ENCODE assay signal across 8 mouse cellular contexts in the genomic region with DNA sequence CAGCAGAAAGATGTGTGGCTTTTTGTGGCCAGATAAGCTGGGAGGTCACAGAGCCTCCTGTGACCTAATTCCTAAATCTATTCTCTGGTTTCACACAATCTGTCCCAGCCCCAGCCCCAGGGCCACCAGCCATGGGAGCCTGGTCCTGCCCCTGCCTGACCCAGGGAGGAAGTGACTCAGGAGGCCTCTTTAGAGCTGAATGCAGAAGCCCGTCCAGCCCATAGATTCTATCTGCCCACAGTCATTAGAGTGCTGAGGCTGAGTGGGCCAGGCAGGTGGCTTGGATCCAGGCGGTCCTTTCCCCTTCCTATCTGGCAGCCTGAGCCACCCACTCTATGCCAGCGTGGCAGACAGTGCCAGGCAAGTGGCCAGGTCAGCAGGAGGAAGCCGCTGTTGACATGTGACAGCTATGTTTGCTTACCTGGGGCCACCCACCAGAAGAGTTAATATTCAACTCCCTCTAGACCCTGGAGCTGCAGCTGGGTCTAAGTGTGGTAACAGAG. TPM values are rescaled to one million over a fixed set of nuclear protein-coding genes. Genes with fewer than 3 reads are reported as not detected.
A peak's percentile ranks its signal among the peaks of the same experiment; 100 is the strongest.
DNase-seq lines count a peak whose midpoint lies in the region; ATAC-seq and TF ChIP-seq lines count a peak whose summit lies in the region.

No protein-coding gene starts in this region.

- peak overlapping the region; percentile 13; the same call in 1 of the 2 replicates for H3K4me3 ChIP-seq in ES-Bruce4 (ENCODE audit: low read depth, low read length)
- H3K4me3 ChIP-seq in heart, postnatal 0 days (ENCODE audit: low read depth, low read length): no peak overlapping the region
- no peak overlapping the region for H3K4me3 ChIP-seq in liver, embryonic 12.5 days

- peak; percentile 75 for ATAC-seq in heart, postnatal 0 days (ENCODE audit: insufficient read depth, low read depth)
- peak; percentile 57 for ATAC-seq in liver, embryonic 12.5 days
- no peak for ATAC-seq in frontal cortex, adult (ENCODE audit: low TSS enrichment)

- 31% methylated on average over 4 of the region's 4 CpGs for WGBS in heart, postnatal 0 days
- 44% methylated on average over 4 of the region's 4 CpGs for WGBS in liver, embryonic 12.5 days (ENCODE audit: insufficient replicate concordance)

- DNase-seq in brain, embryonic 14.5 days (ENCODE audit: low read depth): peak; percentile 13
- DNase-seq in heart, postnatal 0 days (ENCODE audit: low spot score): peak; percentile 33
- peak; percentile 30 for DNase-seq in retina, embryonic 14.5 days (ENCODE audit: low spot score)
- DNase-seq in B cell, adult 2 months: no peak
- DNase-seq in spleen, adult 12 weeks (ENCODE audit: low spot score): no peak

- no peak for TF ChIP-seq EP300 in ES-Bruce4 (IDR thresholded peaks at IDR 0.05; ENCODE audit: insufficient read depth, low read depth, low read length)
- TF ChIP-seq EP300 in heart, postnatal 0 days (IDR thresholded peaks at IDR 0.05; ENCODE audit: low read depth): no peak

- no peak for TF ChIP-seq CTCF in ES-Bruce4 (IDR thresholded peaks at IDR 0.05; ENCODE audit: low read depth, low read length)
- no peak for TF ChIP-seq CTCF in brain, embryonic 14.5 days (IDR thresholded peaks at IDR 0.05; ENCODE audit: borderline replicate concordance, extremely low read depth, insufficient read depth, insufficient read length)
- no peak for TF ChIP-seq CTCF in heart, postnatal 0 days (IDR thresholded peaks at IDR 0.05; ENCODE audit: low read depth)

- H3K27ac ChIP-seq in ES-Bruce4 (ENCODE audit: insufficient read depth, low read length): no peak overlapping the region
- peak overlapping the region; percentile 41; the same call in 1 of the 2 replicates for H3K27ac ChIP-seq in heart, postnatal 0 days (ENCODE audit: low read depth)
- H3K27ac ChIP-seq in liver, embryonic 12.5 days: peak overlapping the region; percentile 71

- 0 out of 2 replicates have a peak overlapping the region, but pooled peaks have one; percentile 6 for H3K9ac ChIP-seq in ES-Bruce4 (ENCODE audit: low read depth, poor library complexity, severe bottlenecking)
- no peak overlapping the region for H3K9ac ChIP-seq in heart, postnatal 0 days (replicated peaks; ENCODE audit: low read depth, low read length)
- H3K9ac ChIP-seq in liver, embryonic 12.5 days: peak overlapping the region; percentile 9; the same call in 1 of the 2 replicates

- no peaks in the 10 kb centered on the region for H3K9me3 ChIP-seq in ES-Bruce4 (replicated peaks; ENCODE audit: control insufficient read depth, insufficient read depth, low read length, poor library complexity, severe bottlenecking)
- H3K9me3 ChIP-seq in heart, postnatal 0 days (replicated peaks; ENCODE audit: control insufficient read depth, low read length): no peaks in the 10 kb centered on the region
- H3K9me3 ChIP-seq in liver, embryonic 12.5 days (replicated peaks): no peaks in the 10 kb centered on the region

- TF ChIP-seq POLR2A in ES-Bruce4 (IDR thresholded peaks at IDR 0.05; ENCODE audit: insufficient read depth, low read length): no peak
- no peak for TF ChIP-seq POLR2A in brain, embryonic 14.5 days (IDR thresholded peaks at IDR 0.05; ENCODE audit: borderline replicate concordance, extremely low read depth, insufficient read depth, insufficient read length, poor library complexity, severe bottlenecking)

- no peaks in the 10 kb centered on the region for H3K27me3 ChIP-seq in ES-Bruce4 (ENCODE audit: control insufficient read depth, insufficient read depth, low read length, poor library complexity, severe bottlenecking)
- H3K27me3 ChIP-seq in heart, postnatal 0 days (ENCODE audit: control insufficient read depth, insufficient read depth, low read length): no peaks in the 10 kb centered on the region
- no peaks in the 10 kb centered on the region for H3K27me3 ChIP-seq in liver, embryonic 12.5 days (replicated peaks)

- peaks cover 4% of the 10 kb centered on the region for H3K4me1 ChIP-seq in ES-Bruce4 (ENCODE audit: control insufficient read depth, insufficient read depth, low read length)
- H3K4me1 ChIP-seq in heart, postnatal 0 days (ENCODE audit: control insufficient read depth, insufficient read depth): peaks cover 7% of the 10 kb centered on the region; the same call in 1 of the 2 replicates
- H3K4me1 ChIP-seq in liver, embryonic 12.5 days: peaks cover 39% of the 10 kb centered on the region

- H3K36me3 ChIP-seq in ES-Bruce4 (ENCODE audit: control insufficient read depth, insufficient read depth, low read length, poor library complexity, severe bottlenecking): no peaks in the 10 kb centered on the region
- no peaks in the 10 kb centered on the region for H3K36me3 ChIP-seq in heart, postnatal 0 days (replicated peaks; ENCODE audit: control insufficient read depth, insufficient read depth, low read length)
- no peaks in the 10 kb centered on the region for H3K36me3 ChIP-seq in liver, embryonic 12.5 days

- H3K4me2 ChIP-seq in heart, postnatal 0 days (ENCODE audit: low read depth, low read length): no peak overlapping the region
- peak overlapping the region; percentile 25 for H3K4me2 ChIP-seq in liver, embryonic 12.5 days

RNA-seq across cellular contexts. Expression of a gene that starts 18.7 kb away (rescaled TPM):
- polyA plus RNA-seq in ES-Bruce4 (2011; ENCODE audit: insufficient read depth, insufficient read length, low read depth, missing spikeins): 142 and 148 TPM in 2 replicates
- 79.9 and 89.6 TPM in 2 replicates for polyA plus RNA-seq in brain, embryonic 14.5 days (2012; rRNA removed)
- total RNA-seq in heart, postnatal 0 days (2014; rRNA removed; ENCODE audit: low replicate concordance): 36.3 and 37.6 TPM in 2 replicates
- 13.3 and 13.6 TPM in 2 replicates for polyA plus RNA-seq in heart, postnatal 0 days (2015; fragmentation: Nextera tagmentation; extraction: Ambion mirVana)
- 25.5 and 26.7 TPM in 2 replicates for polyA plus RNA-seq in liver, embryonic 12.5 days (2016; fragmentation: Nextera tagmentation; extraction: Ambion mirVana)

Comparison
In these comparisons a context has a peak if more than half of its experiments do, and no peak if none do; other contexts are left out.
1. DNase-seq: peak in brain, embryonic 14.5 days (single experiment), heart, postnatal 0 days (single experiment) and retina, embryonic 14.5 days (single experiment); none in B cell, adult 2 months (0 of 2) and spleen, adult 12 weeks (single experiment).